Mouse (Mus musculus) stomach, embryonic 14.5 days (tissue): ENCODE data around the gene Cyp4f17. TPM values are rescaled to one million over a fixed set of nuclear protein-coding genes. Genes with fewer than 3 reads are reported as not detected.
"Not testable (repeated sequence)": the region's sequence is repeated elsewhere in the genome, so short reads cannot be mapped to it uniquely, and the experiment has no call there.

Experiments
- ATAC-seq: fragments of 200-750 bp; cut with Nextera tagmentation; 2 replicates; pipeline ENCODE4 v1.8.0; 2017; ENCODE audit warnings: low read depth, moderate TSS enrichment; ENCODE audit not compliant: insufficient number of reproducible peaks, insufficient read depth, low FRiP score
- H3K27ac ChIP-seq: fragments of 300-500 bp; sonication (generic); 2 replicates; pipeline ENCODE4 v1.5.1; 2014; ENCODE audit warnings: mild to moderate bottlenecking, low read length, moderate library complexity, mixed read lengths
- H3K27me3 ChIP-seq: fragments of 300-500 bp; sonication (generic); 2 replicates; pipeline ENCODE4 v1.6.1; 2014; ENCODE audit warnings: low read length, control low read depth, mixed read lengths; ENCODE audit not compliant: control insufficient read depth, insufficient read depth
- H3K36me3 ChIP-seq: fragments of 300-500 bp; sonication (generic); 2 replicates; pipeline ENCODE4 v1.6.1; 2014; ENCODE audit warnings: mild to moderate bottlenecking, control low read depth, low read length, moderate library complexity, mixed read lengths; ENCODE audit not compliant: control insufficient read depth, insufficient read depth
- H3K4me1 ChIP-seq: fragments of 300-500 bp; sonication (generic); 2 replicates; pipeline ENCODE4 v1.6.1; 2014; ENCODE audit warnings: low read length, control low read depth, mixed read lengths; ENCODE audit not compliant: control insufficient read depth, insufficient read depth
- H3K4me2 ChIP-seq: fragments of 300-500 bp; sonication (generic); replicated peaks from 2 replicates; pipeline ENCODE4 v1.6.1; 2014; ENCODE audit warnings: low read depth, low read length, control low read depth
- H3K4me3 ChIP-seq: fragments of 300-500 bp; sonication (generic); 2 replicates; pipeline ENCODE4 v1.5.1; 2014; ENCODE audit warnings: low read depth, low read length, control low read depth
- H3K9ac ChIP-seq: fragments of 300-500 bp; sonication (generic); replicated peaks from 2 replicates; pipeline ENCODE4 v1.6.1; 2014; ENCODE audit warnings: low read depth, mild to moderate bottlenecking, control low read depth, low read length, moderate library complexity, mixed read lengths
- H3K9me3 ChIP-seq: fragments of 300-500 bp; sonication (generic); 2 replicates; pipeline ENCODE4 v1.6.1; 2016; ENCODE audit warnings: low read depth, low read length, control low read depth; ENCODE audit not compliant: control insufficient read depth
- WGBS: fragments of 180-500 bp; shearing (Covaris S2); extraction: QIAGEN DNeasy Blood & Tissue Kit; methylation state at CpG from one replicate; pipeline ENCODE4 v1.1.7; 2014; 5-methylcytosine and 5-hydroxymethylcytosine counted together
- polyA plus RNA-seq: library from polyadenylated mRNA; unstranded; fragments of >200 nt; fragmentation: Nextera tagmentation; extraction: Ambion mirVana; gene quantifications from 2 replicates; pipeline ENCODE4 v1.2.1, GENCODE M21; 2014

Gene Cyp4f17
- polyA plus RNA-seq, 1 experiment from 2014 or later = 10.6 TPM

GRCm38 (mm10) chr17:32563301-32563700 lies 57.5 kb downstream of the Cyp4f17 start:
- ATAC-seq, H3K36me3 ChIP-seq, H3K4me1 ChIP-seq, H3K4me2 ChIP-seq, H3K9me3 ChIP-seq, H3K27ac ChIP-seq, H3K27me3 ChIP-seq, H3K9ac ChIP-seq, H3K4me3 ChIP-seq: not testable (repeated sequence)
- WGBS = 84% methylated on average over 2 of the region's 2 CpGs

GRCm38 (mm10) chr17:32573286-32573685 lies 67.4 kb downstream of the Cyp4f17 start:
- H3K27ac ChIP-seq, H3K4me1 ChIP-seq, H3K9me3 ChIP-seq, H3K4me2 ChIP-seq, H3K27me3 ChIP-seq, H3K4me3 ChIP-seq, H3K9ac ChIP-seq, H3K36me3 ChIP-seq, ATAC-seq: not testable (repeated sequence)
- 52% methylated on average over 2 of the region's 2 CpGs for WGBS

GRCm38 (mm10) chr17:32577496-32578186 lies 71.8 kb downstream of the Cyp4f17 start:
- no peak overlapping the region for H3K27ac ChIP-seq

More at GRCm38 (mm10) chr17:32577496-32578186, 71.8 kb downstream of the Cyp4f17 start:
- Histone ChIP-seq H3K4me3 (no peak overlapping the region), H3K27me3 (no peaks in the 10 kb centered on the region), H3K36me3 (no peaks in the 10 kb centered on the region), H3K4me2 (no peak overlapping the region), H3K9me3 (no peaks in the 10 kb centered on the region), H3K4me1 (no peaks in the 10 kb centered on the region), H3K9ac (no peak overlapping the region)
- peak; percentile 56 for ATAC-seq
- 44% methylated on average over 7 of the region's 7 CpGs for WGBS

Other genes starting within 250 kb of the Cyp4f17 start
- gene Brd4, start 221.3 kb upstream of the Cyp4f17 start, polyA plus RNA-seq = 98.5 and 103 TPM in 2 replicates
- gene Akap8, start 184.8 kb upstream of the Cyp4f17 start, polyA plus RNA-seq = 56.5 and 62.3 TPM in 2 replicates
- 84.3 and 88.6 TPM in 2 replicates for gene Akap8l, start 155.4 kb upstream of the Cyp4f17 start, polyA plus RNA-seq
- gene Wiz, start 116.6 kb upstream of the Cyp4f17 start, polyA plus RNA-seq = 32.2 and 39.9 TPM in 2 replicates
- gene Rasal3, start 102.5 kb upstream of the Cyp4f17 start, polyA plus RNA-seq = 1.3 and 1.5 TPM in 2 replicates
- 0.17 TPM in 1 of 2 replicates, not detected in the other for gene Pglyrp2, start 81.9 kb upstream of the Cyp4f17 start, polyA plus RNA-seq
- 0.34 and 0.45 TPM in 2 replicates for gene Cyp4f39, start 53.3 kb upstream of the Cyp4f17 start, polyA plus RNA-seq
- gene Cyp4f16, start 30.5 kb downstream of the Cyp4f17 start, polyA plus RNA-seq = 19.9 and 21.6 TPM in 2 replicates
- gene Cyp4f37, start 115.3 kb downstream of the Cyp4f17 start, polyA plus RNA-seq = not detected in 2 replicates
- 0.13 and 0.23 TPM in 2 replicates for gene Cyp4f40, start 152.8 kb downstream of the Cyp4f17 start, polyA plus RNA-seq
- 0.11 TPM in 1 of 2 replicates, not detected in the other for gene Cyp4f15, start 179.6 kb downstream of the Cyp4f17 start, polyA plus RNA-seq